Mouse (Mus musculus) ES-E14 (cell line): Measurements from ENCODE around the gene Cuedc1. TPM values are rescaled to one million over a fixed set of nuclear protein-coding genes. Genes with fewer than 3 reads are reported as not detected.

Experiments
- DNase-seq: peaks from one replicate; pipeline ENCODE4 v3.0.0-alpha.2; 2013; ENCODE audit warnings: low read depth, low spot score
- H3K27ac ChIP-seq: 2 replicates; pipeline ENCODE4 v1.5.1; 2012; ENCODE audit warnings: low read depth, mild to moderate bottlenecking, low read length, moderate library complexity, mixed read lengths; ENCODE audit not compliant: poor library complexity, insufficient read depth, severe bottlenecking
- H3K36me3 ChIP-seq: 2 replicates; pipeline ENCODE4 v1.6.1; 2012; ENCODE audit warnings: mild to moderate bottlenecking, low read length, moderate library complexity, mixed read lengths; ENCODE audit not compliant: control insufficient read depth, poor library complexity, insufficient read depth, severe bottlenecking
- H3K4me1 ChIP-seq, 2 experiments: fragments of 150-350 bp in 1 of 2; sonication (generic) in 1 of 2; 2 replicates each; pipeline ENCODE4 v1.6.1; 2012; ENCODE audit warnings: low read length in 2 of 2, mild to moderate bottlenecking in 1 of 2, mixed read lengths in 1 of 2; ENCODE audit not compliant: control insufficient read depth in 2 of 2, insufficient read depth in 2 of 2, poor library complexity in 1 of 2
- H3K4me3 ChIP-seq, 2 experiments: fragments of 150-350 bp in 1 of 2; sonication (generic) in 1 of 2; 2 replicates each; pipeline ENCODE4 v1.5.1; 2012; ENCODE audit warnings: low read length in 2 of 2, low read depth in 1 of 2, mild to moderate bottlenecking in 1 of 2, mixed read lengths in 1 of 2; ENCODE audit not compliant: insufficient read depth in 1 of 2, poor library complexity in 1 of 2, severe bottlenecking in 1 of 2
- H3K9ac ChIP-seq: 2 replicates; pipeline ENCODE4 v1.6.1; 2012; ENCODE audit warnings: low read depth, mild to moderate bottlenecking, low read length, mixed read lengths; ENCODE audit not compliant: poor library complexity, insufficient read depth, severe bottlenecking
- H3K9me3 ChIP-seq: fragments of 150-350 bp; sonication (generic); 2 replicates; pipeline ENCODE4 v1.6.1; 2012; ENCODE audit warnings: low read depth, mild to moderate bottlenecking, low read length; ENCODE audit not compliant: control insufficient read depth, insufficient read depth
- CHD2 ChIP-seq: IDR thresholded peaks from 2 replicates; pipeline ENCODE4 v1.6.1; 2014; ENCODE audit warnings: mild to moderate bottlenecking, low read depth, low read length, inconsistent platforms
- HCFC1 ChIP-seq: IDR thresholded peaks from 2 replicates; pipeline ENCODE4 v1.6.1; 2012; ENCODE audit warnings: low read length, inconsistent platforms, borderline replicate concordance; ENCODE audit not compliant: insufficient read depth
- MAFK ChIP-seq: IDR thresholded peaks from 2 replicates; pipeline ENCODE4 v1.6.1; 2014; ENCODE audit warnings: mild to moderate bottlenecking, low read depth, low read length, inconsistent platforms; ENCODE audit not compliant: insufficient read depth
- ZC3H11A ChIP-seq: IDR thresholded peaks from 2 replicates; pipeline ENCODE4 v1.6.1; 2012; ENCODE audit warnings: low read depth, mild to moderate bottlenecking, inconsistent platforms, low read length, borderline replicate concordance
- ZNF384 ChIP-seq: IDR thresholded peaks from 2 replicates; pipeline ENCODE4 v1.6.1; 2012; ENCODE audit warnings: low read depth, low read length, inconsistent platforms
- in situ Hi-C, 2 experiments: fragments of 600-800 bp; cut with MboI; formaldehyde crosslinking; loops; one replicate each; pipeline ENCODE4 v1.15.1; 2025; ENCODE audit warnings: low sequenced_read_pairs in 2 of 2, inconsistent platforms in 1 of 2; ENCODE audit not compliant: unreplicated experiment in 2 of 2
- total RNA-seq: library from RNA; depleted of rRNA; stranded (reverse); fragments of 300-350 nt; gene quantifications from 2 replicates; pipeline ENCODE4 v1.2.3, GENCODE M21; 2012

Cuedc1 gene
- total RNA-seq, 1 experiment = 8.7 TPM

DNA sequence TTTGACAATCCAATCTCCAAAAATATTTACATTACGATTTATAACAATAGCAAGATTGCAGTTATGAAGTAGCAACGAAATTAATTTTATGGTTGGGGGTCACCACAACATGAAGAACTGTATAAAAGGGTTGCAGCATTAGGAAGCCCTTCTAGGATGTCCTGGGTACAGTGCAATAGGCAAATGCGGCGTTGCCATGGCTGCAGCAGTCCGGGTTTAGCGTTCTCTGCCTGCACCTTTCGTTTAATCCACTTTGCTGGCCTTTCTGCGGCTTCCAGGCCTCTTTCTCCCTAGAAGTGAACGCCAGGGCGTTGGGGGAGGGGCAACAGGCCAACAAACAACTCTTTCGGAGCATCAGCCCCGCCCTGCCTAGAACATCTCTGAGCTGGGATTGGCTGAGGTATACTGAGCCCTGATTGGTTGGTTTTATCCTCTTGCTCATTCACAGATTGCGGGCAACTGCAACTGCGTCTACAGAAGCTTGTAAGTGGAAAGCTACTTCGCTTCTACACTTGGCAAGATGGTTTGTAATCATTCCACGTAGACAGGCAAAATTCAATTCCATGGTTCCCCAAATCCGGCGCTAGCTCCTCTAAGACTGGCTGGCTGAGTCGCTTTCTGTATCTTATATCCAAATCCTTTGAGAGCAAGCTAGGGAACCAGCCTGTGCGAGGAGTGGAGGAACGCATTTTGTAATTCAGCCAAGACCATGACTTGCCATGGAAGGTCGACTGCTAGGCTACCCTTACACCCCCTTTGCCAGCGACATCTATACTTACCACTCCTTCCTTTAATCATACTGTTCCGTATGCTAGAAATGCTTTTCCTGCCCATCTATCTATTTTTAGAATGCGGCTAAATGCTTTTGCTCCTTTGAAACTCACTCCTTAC, 10.9 kb upstream of the Cuedc1 start:
- H3K36me3 ChIP-seq = peaks cover 2% of the 10 kb centered on the region
- no peaks in the 10 kb centered on the region for H3K9me3 ChIP-seq
- TF ChIP-seq MAFK = no peak
- TF ChIP-seq HCFC1 = peak; percentile 48; the same call in 1 of the 2 replicates
- peak; percentile 65; the same call in 1 of the 2 replicates for TF ChIP-seq CHD2
- TF ChIP-seq ZC3H11A = no peak
- no peak for TF ChIP-seq ZNF384
- peak; percentile 94 for DNase-seq
- peak overlapping the region; percentile 30 to 46; a peak in 2 of 4 replicates for H3K4me3 ChIP-seq
- peaks cover 2 to 19% of the 10 kb centered on the region in 2 experiments; a peak in 3 of 4 replicates for H3K4me1 ChIP-seq
- no peak overlapping the region; the same call in 1 of the 2 replicates for H3K9ac ChIP-seq
- in situ Hi-C loops = no loop called here
- no peak overlapping the region for H3K27ac ChIP-seq

DNA sequence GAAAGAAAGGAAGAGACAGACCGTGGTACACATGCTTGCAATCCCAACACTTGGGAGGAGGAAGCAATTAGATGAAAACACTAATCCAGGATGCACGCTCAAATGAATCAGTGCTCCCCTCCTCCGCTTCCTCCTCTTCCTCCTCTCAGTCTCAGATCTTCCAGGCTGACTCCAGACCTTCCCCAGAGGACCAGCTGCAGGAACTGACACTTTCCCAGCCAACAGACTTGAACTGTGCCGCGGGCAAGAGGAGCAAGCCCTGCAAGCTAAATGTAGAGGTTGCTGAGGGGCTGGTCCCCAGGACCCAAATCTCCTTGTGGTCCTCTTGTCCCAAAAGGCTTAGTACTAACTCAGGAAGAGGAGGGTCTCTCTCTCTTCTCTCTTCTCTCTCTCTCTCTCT, 8.7 kb upstream of the Cuedc1 start:
- H3K4me3 ChIP-seq = no peak overlapping the region
- H3K27ac ChIP-seq = no peak overlapping the region
- no peak for DNase-seq
- H3K9me3 ChIP-seq = no peaks in the 10 kb centered on the region
- TF ChIP-seq ZNF384 (no peak), CHD2 (no peak), ZC3H11A (no peak), MAFK (no peak)
- H3K9ac ChIP-seq = no peak overlapping the region
- no peaks in the 10 kb centered on the region for H3K36me3 ChIP-seq
- H3K4me1 ChIP-seq = peaks cover 2 to 16% of the 10 kb centered on the region in 2 experiments; a peak in 3 of 4 replicates
- in situ Hi-C loops = no loop called here

DNA sequence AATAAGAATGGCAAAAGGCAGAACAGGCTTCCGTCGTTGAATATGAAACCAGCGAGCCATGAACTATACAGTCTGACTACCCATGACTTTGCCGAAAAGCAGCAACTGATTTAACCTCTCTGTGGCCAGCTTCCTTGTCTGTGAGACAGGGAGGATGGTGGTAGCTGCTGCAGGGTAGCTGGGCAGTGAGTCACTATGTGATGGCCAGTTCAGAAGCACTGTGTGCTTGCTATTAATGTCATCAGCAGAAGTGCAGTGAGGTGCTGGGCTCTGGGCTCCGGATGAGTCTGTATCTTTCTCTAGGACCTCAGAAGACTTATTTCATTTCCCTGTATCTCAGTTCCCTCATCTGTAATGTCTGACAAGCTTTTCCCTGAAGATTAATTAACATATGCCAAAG, 7.6 kb upstream of the Cuedc1 start:
- in situ Hi-C loops = no loop called here
- TF ChIP-seq ZNF384 (no peak), HCFC1 (no peak), MAFK (no peak), ZC3H11A (no peak), CHD2 (no peak)

DNA sequence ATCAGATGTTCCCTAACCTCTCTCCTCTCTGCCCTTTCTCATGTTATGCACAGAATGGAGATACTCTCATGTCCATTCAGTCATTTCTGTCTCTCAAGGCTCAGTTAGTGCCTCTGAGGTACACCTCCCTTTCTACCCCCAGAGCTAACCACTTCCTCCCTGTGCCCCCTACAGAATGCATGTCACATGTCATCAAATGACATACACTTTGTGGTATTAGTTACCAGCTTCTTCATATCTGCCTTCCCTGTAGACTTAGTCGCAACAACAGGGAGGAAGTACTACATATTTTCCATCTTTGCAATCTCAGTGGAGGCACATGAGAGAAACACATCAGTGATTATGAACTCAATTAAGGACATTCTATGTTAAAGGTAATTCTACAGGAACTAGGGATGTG, 5.9 kb upstream of the Cuedc1 start:
- Histone ChIP-seq H3K9ac (no peak overlapping the region), H3K4me3 (no peak overlapping the region), H3K27ac (no peak overlapping the region), H3K9me3 (no peaks in the 10 kb centered on the region), H3K36me3 (no peaks in the 10 kb centered on the region), H3K4me1 (peaks cover 0 to 4% of the 10 kb centered on the region in 2 experiments; a peak in 1 of 4 replicates)
- TF ChIP-seq CHD2 (no peak), HCFC1 (no peak), ZNF384 (no peak), ZC3H11A (no peak), MAFK (no peak)
- in situ Hi-C loops = no loop called here
- DNase-seq = no peak

More for the DNA sequence above, 7.6 kb upstream of the Cuedc1 start:
- Histone ChIP-seq H3K27ac (no peak overlapping the region), H3K9me3 (no peaks in the 10 kb centered on the region), H3K4me3 (no peak overlapping the region), H3K4me1 (peaks cover 0 to 9% of the 10 kb centered on the region in 2 experiments; a peak in 2 of 4 replicates), H3K36me3 (no peaks in the 10 kb centered on the region), H3K9ac (no peak overlapping the region)
- no peak for DNase-seq
